Mouse (Mus musculus): ENCODE measurements around the gene Olfr585. TPM values are rescaled to one million over a fixed set of nuclear protein-coding genes. Genes with fewer than 3 reads are reported as not detected.

Gene Olfr585
- total RNA-seq (2021), result not detected
- long read RNA-seq, result 0 reads

DNA sequence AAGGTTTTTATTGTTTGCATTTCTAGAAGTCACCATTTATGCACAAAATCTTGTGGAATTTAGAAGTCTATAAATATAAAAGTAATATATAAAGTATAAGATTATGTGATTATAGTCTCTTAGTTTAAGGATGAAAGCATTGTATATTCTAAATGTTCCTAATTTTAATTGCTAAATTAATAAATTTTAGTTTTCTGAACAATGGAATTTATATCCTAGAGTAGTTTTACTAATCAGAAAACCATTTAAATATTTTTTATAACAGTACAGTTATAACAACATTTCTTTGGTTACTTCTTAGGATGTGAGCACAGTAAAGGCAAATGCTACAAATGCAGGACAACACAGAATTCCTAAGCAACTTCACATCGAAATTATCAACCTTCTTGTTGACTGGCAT lies at the start of gene Olfr585:
Olfr585 (plus strand) TSS at position 301 of the 400 bp plus-strand sequence.
- DNase-seq (ENCODE audit: low spot score in 2 of 2), result no peak

GRCm38 (mm10) chr7:103051000-103051399 lies 46.5 kb upstream of the Olfr585 start, which contains the start of gene Olfr583:
Olfr583 (plus strand) TSS chr7:103051300.
- DNase-seq (ENCODE audit: low spot score in 2 of 2), result no peak

DNA sequence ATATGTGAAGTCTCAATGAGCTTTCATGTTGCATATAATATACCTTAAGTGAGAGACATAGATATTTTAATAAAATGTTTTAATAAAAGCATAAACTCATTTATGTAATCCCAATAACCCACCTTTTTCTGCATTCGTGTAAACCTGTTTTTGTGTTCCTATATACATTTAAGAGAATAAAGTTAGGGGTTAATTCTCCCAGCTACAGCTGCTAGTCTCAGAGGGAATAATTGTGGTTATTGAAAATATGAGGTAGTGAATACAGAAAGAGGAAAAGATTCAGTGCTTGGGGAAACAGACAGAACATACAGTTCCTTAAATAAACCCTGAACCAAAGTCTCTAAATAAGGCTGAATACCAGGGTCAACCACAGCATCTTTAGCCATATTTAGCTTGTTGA lies 15.9 kb upstream of the Olfr585 start, which contains the start of gene Olfr584:
Olfr584 (plus strand) TSS at position 301 of the 400 bp plus-strand sequence.
- no peak for DNase-seq (ENCODE audit: low spot score in 2 of 2)

DNA sequence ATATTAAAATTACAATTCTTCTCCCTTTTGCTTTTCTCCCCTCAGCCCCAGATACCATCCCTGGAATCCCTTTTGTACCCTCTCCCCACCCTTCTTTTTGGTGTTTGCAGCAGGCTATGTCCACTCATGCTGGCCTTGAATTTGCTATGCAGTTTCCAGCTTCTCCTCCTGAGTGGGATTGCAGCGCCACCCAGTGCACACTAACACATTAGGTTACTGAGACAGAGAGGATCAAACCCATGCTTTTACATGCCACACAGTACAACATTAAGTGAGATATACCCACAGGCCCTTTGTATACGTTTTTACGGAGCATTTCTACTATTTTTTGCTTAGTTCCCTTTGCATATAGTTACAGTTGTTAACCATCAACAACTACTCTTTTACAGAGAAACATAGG lies 21.9 kb downstream of the Olfr585 start:
- no peak for DNase-seq (ENCODE audit: low spot score in 2 of 2)

GRCm38 (mm10) chr7:103125538-103125937 lies 28.0 kb downstream of the Olfr585 start, which contains the start of gene Olfr586:
Olfr586 (minus strand) TSS chr7:103125638.
- DNase-seq (ENCODE audit: low spot score in 2 of 2), result no peak

- no peak for DNase-seq (ENCODE audit: low spot score in 2 of 2)
These were observed 43.1 kb downstream of the Olfr585 start, which contains the start of gene Olfr588-ps1 for GRCm38 (mm10) chr7:103140579-103140978. Olfr588-ps1 (plus strand) TSS chr7:103140879.

Other genes starting within 250 kb of the Olfr585 start
- not detected for gene Olfr566, start 239.0 kb upstream of the Olfr585 start, total RNA-seq (2021)
- not detected for gene Olfr568, start 220.6 kb upstream of the Olfr585 start, total RNA-seq (2021)
- not detected for gene Olfr569, start 206.8 kb upstream of the Olfr585 start, total RNA-seq (2021)
- gene Olfr570, start 203.1 kb upstream of the Olfr585 start, total RNA-seq (2021), result not detected
- not detected for gene Olfr571, start 180.2 kb upstream of the Olfr585 start, total RNA-seq (2021)
- not detected for gene Olfr572, start 173.3 kb upstream of the Olfr585 start, total RNA-seq (2021)
- gene Olfr573-ps1, start 155.1 kb upstream of the Olfr585 start, total RNA-seq (2021), result not detected
- not detected for gene Olfr574, start 149.3 kb upstream of the Olfr585 start, total RNA-seq (2021)
- gene Olfr575, start 138.9 kb upstream of the Olfr585 start, total RNA-seq (2021), result not detected
- gene Olfr576, start 135.1 kb upstream of the Olfr585 start, total RNA-seq (2021), result not detected
- gene Olfr577, start 121.8 kb upstream of the Olfr585 start, total RNA-seq (2021), result not detected
- not detected for gene Olfr578, start 108.4 kb upstream of the Olfr585 start, total RNA-seq (2021)
- gene Olfr582, start 59.7 kb upstream of the Olfr585 start, total RNA-seq (2021), result not detected
- not detected for gene Olfr583, start 46.4 kb upstream of the Olfr585 start, total RNA-seq (2021)
- not detected for gene Olfr584, start 15.8 kb upstream of the Olfr585 start, total RNA-seq (2021)
- not detected for gene Olfr586, start 27.9 kb downstream of the Olfr585 start, total RNA-seq (2021)
- gene Olfr588-ps1, start 43.2 kb downstream of the Olfr585 start, total RNA-seq (2021), result not detected
- not detected for gene Olfr589, start 58.6 kb downstream of the Olfr585 start, total RNA-seq (2021)
- gene Olfr591, start 80.6 kb downstream of the Olfr585 start, total RNA-seq (2021), result not detected
- not detected for gene Olfr592, start 87.1 kb downstream of the Olfr585 start, total RNA-seq (2021)
- gene Olfr593, start 114.1 kb downstream of the Olfr585 start, total RNA-seq (2021), result not detected
- not detected for gene Olfr594, start 119.3 kb downstream of the Olfr585 start, total RNA-seq (2021)
- gene Usp17ld, start 154.8 kb downstream of the Olfr585 start, total RNA-seq (2021), result not detected
- gene Olfr596, start 207.9 kb downstream of the Olfr585 start, total RNA-seq (2021), result not detected
- not detected for gene Olfr597, start 218.6 kb downstream of the Olfr585 start, total RNA-seq (2021)
- gene Olfr598, start 225.8 kb downstream of the Olfr585 start, total RNA-seq (2021), result not detected
- gene Olfr599, start 238.2 kb downstream of the Olfr585 start, total RNA-seq (2021), result not detected

Data from layer of hippocampus, adult 18-20 months (tissue).